Mouse (Mus musculus) stomach, embryonic 14.5 days (tissue): ENCODE data around the gene Zfp341. TPM values are rescaled to one million over a fixed set of nuclear protein-coding genes. Genes with fewer than 3 reads are reported as not detected.

Source experiments
- ATAC-seq: fragments of 200-750 bp; cut with Nextera tagmentation; 2 replicates; pipeline ENCODE4 v1.8.0; 2017; ENCODE audit warnings: low read depth, moderate TSS enrichment; ENCODE audit not compliant: insufficient number of reproducible peaks, insufficient read depth, low FRiP score
- H3K27ac ChIP-seq: fragments of 300-500 bp; sonication (generic); 2 replicates; pipeline ENCODE4 v1.5.1; 2014; ENCODE audit warnings: mild to moderate bottlenecking, low read length, moderate library complexity, mixed read lengths
- H3K27me3 ChIP-seq: fragments of 300-500 bp; sonication (generic); 2 replicates; pipeline ENCODE4 v1.6.1; 2014; ENCODE audit warnings: low read length, control low read depth, mixed read lengths; ENCODE audit not compliant: control insufficient read depth, insufficient read depth
- H3K36me3 ChIP-seq: fragments of 300-500 bp; sonication (generic); 2 replicates; pipeline ENCODE4 v1.6.1; 2014; ENCODE audit warnings: mild to moderate bottlenecking, control low read depth, low read length, moderate library complexity, mixed read lengths; ENCODE audit not compliant: control insufficient read depth, insufficient read depth
- H3K4me1 ChIP-seq: fragments of 300-500 bp; sonication (generic); 2 replicates; pipeline ENCODE4 v1.6.1; 2014; ENCODE audit warnings: low read length, control low read depth, mixed read lengths; ENCODE audit not compliant: control insufficient read depth, insufficient read depth
- H3K4me2 ChIP-seq: fragments of 300-500 bp; sonication (generic); replicated peaks from 2 replicates; pipeline ENCODE4 v1.6.1; 2014; ENCODE audit warnings: low read depth, low read length, control low read depth
- H3K4me3 ChIP-seq: fragments of 300-500 bp; sonication (generic); 2 replicates; pipeline ENCODE4 v1.5.1; 2014; ENCODE audit warnings: low read depth, low read length, control low read depth
- H3K9ac ChIP-seq: fragments of 300-500 bp; sonication (generic); replicated peaks from 2 replicates; pipeline ENCODE4 v1.6.1; 2014; ENCODE audit warnings: low read depth, mild to moderate bottlenecking, control low read depth, low read length, moderate library complexity, mixed read lengths
- H3K9me3 ChIP-seq: fragments of 300-500 bp; sonication (generic); 2 replicates; pipeline ENCODE4 v1.6.1; 2016; ENCODE audit warnings: low read depth, low read length, control low read depth; ENCODE audit not compliant: control insufficient read depth
- WGBS: fragments of 180-500 bp; shearing (Covaris S2); extraction: QIAGEN DNeasy Blood & Tissue Kit; methylation state at CpG from one replicate; pipeline ENCODE4 v1.1.7; 2014; 5-methylcytosine and 5-hydroxymethylcytosine counted together
- polyA plus RNA-seq: library from polyadenylated mRNA; unstranded; fragments of >200 nt; fragmentation: Nextera tagmentation; extraction: Ambion mirVana; gene quantifications from 2 replicates; pipeline ENCODE4 v1.2.1, GENCODE M21; 2014

Zfp341 gene
- polyA plus RNA-seq, 1 experiment from 2014 or later: 1.0 TPM

DNA sequence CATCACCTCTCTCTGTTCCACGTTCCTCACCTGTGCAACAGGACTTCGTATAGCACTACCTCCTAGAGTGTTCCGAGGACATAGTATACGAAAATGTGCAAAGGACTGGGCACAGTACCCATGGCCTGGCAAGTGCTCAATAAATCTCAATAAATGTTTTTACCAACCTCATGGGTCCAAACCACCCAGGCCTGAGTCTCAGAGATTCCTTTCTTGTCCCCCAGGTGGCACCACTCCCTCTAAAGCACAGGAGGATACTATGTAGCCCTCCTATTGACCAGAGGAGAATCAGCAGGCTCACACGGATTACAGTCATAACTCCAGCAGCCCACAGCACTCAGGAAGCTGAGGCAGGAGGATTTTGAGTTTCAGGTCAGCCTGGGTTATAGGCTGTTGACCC is 33.5 kb downstream of the Zfp341 start:
- no peak overlapping the region for H3K4me3 ChIP-seq
- H3K36me3 ChIP-seq: no peaks in the 10 kb centered on the region
- 0 out of 2 replicates have a peak, but pooled peaks cover 3% of the 10 kb centered on the region for H3K4me1 ChIP-seq
- no peak overlapping the region for H3K9ac ChIP-seq
- H3K4me2 ChIP-seq: no peak overlapping the region
- no peak for ATAC-seq
- H3K9me3 ChIP-seq: no peaks in the 10 kb centered on the region; the same call in 1 of the 2 replicates
- no peak overlapping the region for H3K27ac ChIP-seq
- WGBS: 79% methylated on average over 5 of the region's 5 CpGs
- H3K27me3 ChIP-seq: no peaks in the 10 kb centered on the region

DNA sequence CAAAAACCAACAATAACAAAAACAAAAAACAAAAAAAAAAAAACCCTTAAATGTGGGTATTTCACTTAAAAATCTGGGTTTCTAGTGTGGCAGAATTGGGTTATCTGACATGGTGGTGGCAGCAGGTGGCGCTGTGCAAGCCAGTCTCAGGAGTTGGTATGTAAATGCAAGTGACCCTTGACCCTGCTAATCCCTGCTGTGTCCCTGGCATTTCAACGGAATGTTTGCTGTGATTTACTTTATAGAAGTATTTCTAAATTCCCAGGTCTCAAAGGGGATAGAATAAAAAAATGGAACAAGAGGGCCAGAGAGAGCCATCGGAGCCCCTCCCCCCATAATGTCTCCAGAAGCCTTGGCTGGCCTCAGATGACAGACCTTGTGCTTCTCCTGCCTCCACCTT is 35.0 kb downstream of the Zfp341 start:
- no peak overlapping the region for H3K27ac ChIP-seq
- ATAC-seq: no peak
- no peak overlapping the region for H3K4me3 ChIP-seq
- no peak overlapping the region for H3K4me2 ChIP-seq
- 0 out of 2 replicates have a peak, but pooled peaks cover 3% of the 10 kb centered on the region for H3K4me1 ChIP-seq
- 15% methylated on average over 3 of the region's 3 CpGs for WGBS
- H3K27me3 ChIP-seq: no peaks in the 10 kb centered on the region
- no peak overlapping the region for H3K9ac ChIP-seq
- no peaks in the 10 kb centered on the region; the same call in 1 of the 2 replicates for H3K9me3 ChIP-seq
- no peaks in the 10 kb centered on the region for H3K36me3 ChIP-seq

DNA sequence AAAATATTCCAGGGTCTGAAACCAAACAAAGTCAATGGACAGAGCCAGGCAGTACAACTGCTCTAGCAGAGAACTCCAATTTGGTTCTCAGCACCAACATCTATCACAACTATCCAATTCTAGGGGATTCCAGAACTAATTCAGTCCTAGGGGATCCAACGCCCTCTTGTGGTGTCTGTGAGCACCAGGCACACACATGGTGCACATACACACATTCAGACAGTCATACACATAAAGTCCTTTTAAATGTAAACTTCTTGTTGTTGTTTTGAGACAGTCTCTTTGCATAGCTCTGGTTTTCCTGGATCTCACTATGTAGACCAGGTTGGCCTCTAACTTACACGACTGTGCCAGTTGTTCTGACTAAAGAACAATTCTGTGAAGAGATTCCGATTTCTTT is 37.3 kb downstream of the Zfp341 start:
- H3K4me2 ChIP-seq: no peak overlapping the region
- H3K27me3 ChIP-seq: no peaks in the 10 kb centered on the region
- ATAC-seq: no peak
- 0 out of 2 replicates have a peak, but pooled peaks cover 3% of the 10 kb centered on the region for H3K4me1 ChIP-seq
- peak overlapping the region; percentile 88; the same call in 1 of the 2 replicates for H3K27ac ChIP-seq
- H3K9ac ChIP-seq: no peak overlapping the region
- no peaks in the 10 kb centered on the region; the same call in 1 of the 2 replicates for H3K9me3 ChIP-seq
- no peaks in the 10 kb centered on the region for H3K36me3 ChIP-seq
- no peak overlapping the region for H3K4me3 ChIP-seq
- 86% methylated on average over 3 of the region's 3 CpGs for WGBS

DNA sequence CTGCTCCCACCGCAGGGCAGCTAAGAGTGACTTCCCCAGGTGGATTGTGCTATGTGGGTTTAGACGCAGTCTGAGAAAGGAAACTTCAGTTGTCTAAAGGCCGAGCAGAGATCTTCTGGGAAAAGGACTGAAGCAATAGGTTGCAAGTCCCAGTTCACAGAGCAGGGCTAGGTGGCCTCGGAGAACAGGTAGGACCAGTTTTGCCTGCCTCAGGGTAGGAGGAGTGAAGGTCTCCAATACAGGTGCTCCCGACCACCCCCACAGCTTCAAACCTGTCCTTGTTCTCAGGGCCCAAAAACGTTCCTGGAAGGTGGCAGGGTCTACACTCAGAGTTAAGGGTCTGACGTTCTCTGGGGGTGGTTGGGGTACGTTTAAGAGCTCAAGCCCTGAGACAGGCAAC is 38.3 kb downstream of the Zfp341 start, which contains the start of gene Chmp4b:
Gene Chmp4b (plus strand): TSS at position 343 of the 400 bp plus-strand sequence.
- no peaks in the 10 kb centered on the region for H3K36me3 ChIP-seq
- H3K4me2 ChIP-seq: peak within 1 kb of the TSS; percentile 21; the same call in 1 of the 2 replicates
- H3K27ac ChIP-seq: peak within 1 kb of the TSS; percentile 88
- H3K4me3 ChIP-seq: no peak within 1 kb of the TSS
- 0 out of 2 replicates have a peak, but pooled peaks cover 3% of the 10 kb centered on the region for H3K4me1 ChIP-seq
- no peaks in the 10 kb centered on the region for H3K27me3 ChIP-seq
- WGBS: 43% methylated on average over 8 of the region's 8 CpGs
- H3K9ac ChIP-seq: no peak within 1 kb of the TSS
- peak; percentile 85 for ATAC-seq
- H3K9me3 ChIP-seq: no peaks in the 10 kb centered on the region; the same call in 1 of the 2 replicates

DNA sequence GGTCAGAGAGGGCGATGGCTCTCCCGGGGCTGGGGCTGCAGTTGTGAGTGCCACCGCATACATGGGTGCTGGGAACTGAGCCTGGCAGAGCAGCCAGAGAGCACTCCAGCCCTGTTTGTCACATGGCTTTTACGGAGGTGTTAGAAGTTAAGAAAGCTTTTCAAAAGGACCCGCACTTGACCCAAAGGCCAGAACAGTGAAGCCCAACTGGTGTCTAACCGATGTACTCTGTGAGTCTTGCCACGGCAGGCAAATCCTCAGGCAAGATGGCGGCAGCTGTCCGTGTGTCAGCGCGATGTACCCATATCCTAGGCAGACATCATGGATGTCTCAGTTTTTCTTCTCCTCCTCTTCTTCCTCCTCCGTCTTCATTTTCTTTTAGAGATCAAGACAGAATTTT is 41.9 kb downstream of the Zfp341 start:
- peaks cover 11% of the 10 kb centered on the region; the same call in 1 of the 2 replicates for H3K4me1 ChIP-seq
- ATAC-seq: no peak
- no peak overlapping the region for H3K4me3 ChIP-seq
- H3K27me3 ChIP-seq: no peaks in the 10 kb centered on the region
- no peaks in the 10 kb centered on the region for H3K36me3 ChIP-seq
- H3K9me3 ChIP-seq: no peaks in the 10 kb centered on the region; the same call in 1 of the 2 replicates
- no peak overlapping the region for H3K9ac ChIP-seq
- 93% methylated on average over 12 of the region's 12 CpGs for WGBS
- H3K4me2 ChIP-seq: no peak overlapping the region
- H3K27ac ChIP-seq: no peak overlapping the region

DNA sequence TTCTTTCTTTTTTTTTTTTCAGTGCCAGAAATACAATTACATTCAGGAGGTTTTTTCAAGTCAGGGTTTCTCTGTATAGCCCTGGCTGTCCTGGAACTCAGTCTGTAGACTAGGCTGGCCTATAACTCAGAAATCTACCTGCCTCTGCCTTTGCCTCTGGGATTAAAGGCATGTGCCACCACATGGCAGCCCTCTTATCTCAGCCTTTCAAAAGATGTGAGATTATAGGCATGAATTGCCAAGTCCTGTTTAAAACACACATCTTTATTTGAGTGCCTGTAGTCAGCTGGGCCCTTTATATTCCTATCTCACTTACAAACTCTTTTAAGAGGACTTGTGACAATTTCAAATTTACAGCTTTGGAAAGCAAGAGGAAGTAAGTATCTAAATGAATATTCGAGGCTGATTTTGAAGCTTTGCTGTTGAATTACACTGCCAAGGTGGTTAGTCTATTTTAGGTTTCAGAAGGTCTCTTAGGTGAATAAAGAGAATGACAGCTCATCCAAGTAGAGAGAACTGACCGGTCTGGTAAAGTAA is 42.8 kb downstream of the Zfp341 start:
- Histone ChIP-seq H3K4me3 (no peak overlapping the region; the same call in 1 of the 2 replicates), H3K9ac (no peak overlapping the region; the same call in 1 of the 2 replicates), H3K27ac (peak overlapping the region; percentile 59), H3K36me3 (peaks cover 5% of the 10 kb centered on the region; the same call in 1 of the 2 replicates), H3K4me1 (peaks cover 15% of the 10 kb centered on the region; the same call in 1 of the 2 replicates), H3K4me2 (peak overlapping the region; percentile 46; the same call in 1 of the 2 replicates), H3K9me3 (no peaks in the 10 kb centered on the region), H3K27me3 (no peaks in the 10 kb centered on the region)
- 63% methylated on average over 2 of the region's 2 CpGs for WGBS
- no peak for ATAC-seq

DNA sequence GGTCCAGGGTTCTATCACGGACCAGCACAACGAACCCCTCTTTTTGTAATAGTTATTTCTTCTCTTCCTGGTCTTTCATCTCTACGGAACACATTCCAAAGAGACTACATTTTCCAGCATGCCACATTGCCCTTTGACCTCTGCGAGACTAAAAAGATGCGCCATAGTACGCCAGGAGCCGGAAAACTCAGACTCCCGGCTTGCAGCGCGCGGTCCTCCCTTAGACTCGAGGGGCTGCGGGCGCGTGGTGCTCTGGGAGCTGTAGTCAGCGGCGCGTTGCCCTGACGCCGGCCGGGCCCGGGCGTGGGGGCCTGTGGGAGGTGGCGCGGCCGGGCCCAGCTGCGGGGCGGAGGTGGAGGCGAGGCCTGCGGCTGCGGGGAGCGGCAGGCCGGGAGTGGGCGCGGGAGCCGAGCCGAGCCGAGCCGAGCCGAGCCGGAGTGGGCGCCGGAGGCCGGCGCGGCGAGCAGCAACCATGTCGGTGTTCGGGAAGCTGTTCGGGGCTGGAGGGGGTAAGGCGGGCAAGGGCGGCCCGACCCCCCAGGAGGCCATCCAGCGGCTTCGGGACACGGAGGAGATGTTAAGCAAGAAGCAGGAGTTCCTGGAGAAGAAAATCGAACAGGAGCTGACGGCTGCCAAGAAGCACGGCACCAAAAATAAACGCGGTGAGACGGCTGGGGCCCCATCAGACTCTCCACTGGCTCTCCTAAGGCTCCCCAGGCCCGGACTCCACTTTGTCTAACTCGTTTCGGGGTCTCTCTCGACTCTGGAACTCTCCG is 43.8 kb downstream of the Zfp341 start:
- peaks cover 14% of the 10 kb centered on the region for H3K36me3 ChIP-seq

DNA sequence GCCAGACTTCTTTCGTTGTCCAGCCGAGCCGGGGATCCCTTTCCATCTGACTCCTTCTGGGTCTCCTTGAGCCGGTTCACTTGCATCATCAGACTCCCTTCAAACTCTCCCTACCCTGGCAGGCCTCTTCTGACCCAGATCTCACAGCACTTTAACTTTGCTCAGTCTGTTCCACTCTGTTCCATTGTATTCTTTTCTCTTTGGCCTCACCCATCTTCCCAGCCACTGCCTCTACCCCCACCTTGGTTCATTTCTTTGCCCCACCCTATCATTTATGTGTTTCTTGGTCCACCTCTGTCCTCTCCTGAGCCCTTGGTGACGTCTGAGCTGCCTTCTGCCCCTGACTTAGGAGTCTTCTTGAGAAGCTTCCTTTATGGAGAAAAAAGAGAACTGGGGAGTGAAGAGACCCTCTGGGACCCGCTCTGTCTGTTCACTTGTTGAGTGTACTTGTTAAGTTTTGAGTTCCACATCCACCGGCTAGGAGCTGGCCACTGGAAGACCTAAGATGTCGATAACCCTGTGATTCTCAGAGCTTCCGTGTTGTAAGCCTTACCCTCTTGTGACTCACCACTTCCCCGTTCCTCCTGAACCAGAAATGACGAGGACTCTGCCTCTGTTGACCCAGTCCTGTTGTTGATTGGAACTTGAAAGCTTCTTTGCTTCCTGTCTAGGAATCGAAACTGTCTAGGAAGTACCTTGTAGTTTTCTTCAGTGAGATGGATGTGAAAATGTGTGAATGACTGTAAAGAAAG is 44.6 kb downstream of the Zfp341 start:
- Histone ChIP-seq H3K4me1 (peaks cover 15% of the 10 kb centered on the region; the same call in 1 of the 2 replicates), H3K9me3 (no peaks in the 10 kb centered on the region), H3K4me3 (peak overlapping the region; percentile 65), H3K36me3 (peaks cover 14% of the 10 kb centered on the region), H3K27me3 (no peaks in the 10 kb centered on the region), H3K27ac (peak overlapping the region; percentile 90), H3K9ac (peak overlapping the region; percentile 90), H3K4me2 (peak overlapping the region; percentile 81)
- no peak for ATAC-seq
- WGBS: 3% methylated on average over 12 of the region's 12 CpGs

More for the DNA sequence above, 43.8 kb downstream of the Zfp341 start:
- ATAC-seq: peak; percentile 99
- Histone ChIP-seq H3K4me1 (peaks cover 15% of the 10 kb centered on the region; the same call in 1 of the 2 replicates), H3K4me2 (peak overlapping the region; percentile 81), H3K9ac (peak overlapping the region; percentile 90), H3K4me3 (peak overlapping the region; percentile 65), H3K27me3 (no peaks in the 10 kb centered on the region), H3K27ac (peak overlapping the region; percentile 90), H3K9me3 (no peaks in the 10 kb centered on the region)
- WGBS: under 1% methylated on average over 67 of the region's 67 CpGs
